Mouse (Mus musculus) liver, embryonic 18 days (tissue): ENCODE data around the gene Rdh8. TPM values are rescaled to one million over a fixed set of nuclear protein-coding genes. Genes with fewer than 3 reads are reported as not detected.

ENCODE experiments used
- polyA plus RNA-seq: library from polyadenylated mRNA; depleted of rRNA; stranded (reverse); fragments of >200 nt; gene quantifications from 2 replicates; pipeline ENCODE4 v1.2.3, GENCODE M21; 2012; rRNA removed

Rdh8 gene
- polyA plus RNA-seq = not detected in 2 replicates

GRCm38 (mm10) chr9:20818236-20818635 is at the start of gene Rdh8:
Gene Rdh8 (plus strand): TSS chr9:20818503.

GRCm38 (mm10) chr9:20814521-20815272 is 3.6 kb upstream of the Rdh8 start, which contains the start of gene Col5a3:
Gene Col5a3 (minus strand): TSS chr9:20815067.

GRCm38 (mm10) chr9:20868448-20869001 is 50.2 kb downstream of the Rdh8 start, which contains the start of gene A230050P20Rik:
Gene A230050P20Rik (plus strand): TSS chr9:20868642.

Other genes starting within 250 kb of the Rdh8 start
- gene Zfp846, start 237.2 kb upstream of the Rdh8 start, polyA plus RNA-seq = 1.7 and 1.8 TPM in 2 replicates
- 171 and 176 TPM in 2 replicates for gene Ubl5, start 175.6 kb upstream of the Rdh8 start, polyA plus RNA-seq
- 10.4 and 11.7 TPM in 2 replicates for gene Fbxl12, start 173.7 kb upstream of the Rdh8 start, polyA plus RNA-seq
- gene Pin1, start 166.4 kb upstream of the Rdh8 start, polyA plus RNA-seq = 8.7 and 8.8 TPM in 2 replicates
- 0.18 and 0.23 TPM in 2 replicates for gene Olfm2, start 72.2 kb upstream of the Rdh8 start, polyA plus RNA-seq
- 1.7 and 1.8 TPM in 2 replicates for gene Col5a3, start 3.4 kb upstream of the Rdh8 start, polyA plus RNA-seq
- 39.6 and 46.0 TPM in 2 replicates for gene A230050P20Rik, start 50.1 kb downstream of the Rdh8 start, polyA plus RNA-seq
- gene Angptl6, start 61.2 kb downstream of the Rdh8 start, polyA plus RNA-seq = 12.0 and 12.6 TPM in 2 replicates
- gene Ppan, start 69.7 kb downstream of the Rdh8 start, polyA plus RNA-seq = 46.3 and 57.8 TPM in 2 replicates
- 76.5 and 83.2 TPM in 2 replicates for gene Eif3g, start 80.1 kb downstream of the Rdh8 start, polyA plus RNA-seq
- 25.1 and 28.7 TPM in 2 replicates for gene Dnmt1, start 141.4 kb downstream of the Rdh8 start, polyA plus RNA-seq
- 1.5 and 1.7 TPM in 2 replicates for gene S1pr2, start 158.3 kb downstream of the Rdh8 start, polyA plus RNA-seq
- gene Mrpl4, start 184.2 kb downstream of the Rdh8 start, polyA plus RNA-seq = 26.8 and 27.0 TPM in 2 replicates
- 10.1 and 10.5 TPM in 2 replicates for gene Icam1, start 197.5 kb downstream of the Rdh8 start, polyA plus RNA-seq
- gene Icam4, start 210.9 kb downstream of the Rdh8 start, polyA plus RNA-seq = 20.4 and 20.9 TPM in 2 replicates
- 0.29 and 0.32 TPM in 2 replicates for gene Icam5, start 213.6 kb downstream of the Rdh8 start, polyA plus RNA-seq
- 0.14 TPM in 1 of 2 replicates, not detected in the other for gene Zglp1, start 248.6 kb downstream of the Rdh8 start, polyA plus RNA-seq